Mouse (Mus musculus): ENCODE results near the gene Kdm3a. TPM values are rescaled to one million over a fixed set of nuclear protein-coding genes. Genes with fewer than 3 reads are reported as not detected.
A peak's percentile ranks its signal among the peaks of the same experiment; 100 is the strongest.

The Kdm3a gene
- polyA plus RNA-seq, 1 experiment from 2014 or later, result 48.5 TPM

- no peak overlapping the region for H3K4me3 ChIP-seq
- no peak overlapping the region for H3K4me2 ChIP-seq
- no peak overlapping the region for H3K9ac ChIP-seq
- ATAC-seq (ENCODE audit: insufficient number of reproducible peaks, low FRiP score), result no peak
- no peaks in the 10 kb centered on the region for H3K9me3 ChIP-seq (replicated peaks)
- no peaks in the 10 kb centered on the region for H3K27me3 ChIP-seq (replicated peaks)
- peaks cover 60% of the 10 kb centered on the region for H3K36me3 ChIP-seq
- H3K4me1 ChIP-seq (replicated peaks), result no peaks in the 10 kb centered on the region
- H3K27ac ChIP-seq (ENCODE audit: poor library complexity, severe bottlenecking), result no peak overlapping the region
- WGBS, result 95% methylated on average over 11 of the region's 11 CpGs
Observed at GRCm38 (mm10) chr6:71579478-71579877, 53.3 kb downstream of the Kdm3a start.

GRCm38 (mm10) chr6:71575359-71575758 lies 57.4 kb downstream of the Kdm3a start:
- no peak overlapping the region for H3K4me2 ChIP-seq
- H3K36me3 ChIP-seq, result peaks cover 61% of the 10 kb centered on the region
- no peaks in the 10 kb centered on the region for H3K27me3 ChIP-seq (replicated peaks)
- no peak overlapping the region for H3K27ac ChIP-seq (ENCODE audit: poor library complexity, severe bottlenecking)
- no peak overlapping the region for H3K9ac ChIP-seq
- no peak overlapping the region for H3K4me3 ChIP-seq
- ATAC-seq (ENCODE audit: insufficient number of reproducible peaks, low FRiP score), result no peak
- no peaks in the 10 kb centered on the region for H3K4me1 ChIP-seq (replicated peaks)
- no peaks in the 10 kb centered on the region for H3K9me3 ChIP-seq (replicated peaks)
- 95% methylated on average over 1 of the region's 1 CpGs for WGBS

DNA sequence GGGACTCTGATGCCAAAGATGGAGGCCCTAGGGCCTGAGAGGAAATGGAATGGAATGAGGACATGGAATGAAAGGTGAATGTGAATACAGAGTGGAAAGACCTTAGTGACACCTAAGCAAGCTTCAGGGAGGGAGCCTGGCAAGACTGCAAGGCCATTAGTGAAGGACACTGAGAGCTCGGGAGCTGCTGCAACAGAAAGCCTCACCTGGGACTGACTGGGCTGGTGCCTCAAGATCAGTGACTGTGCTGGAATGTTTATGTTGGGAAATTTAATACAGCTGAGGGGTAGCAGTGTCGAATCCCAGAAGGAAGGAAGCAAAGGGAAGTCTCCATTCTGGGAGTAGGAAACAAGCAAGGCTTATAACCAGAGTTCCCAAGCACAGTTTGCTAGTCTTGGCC lies 63.8 kb downstream of the Kdm3a start:
- Histone ChIP-seq H3K27me3 (replicated peaks) (no peaks in the 10 kb centered on the region), H3K4me3 (no peak overlapping the region), H3K4me1 (replicated peaks) (peaks cover 5% of the 10 kb centered on the region; the same call in 1 of the 2 replicates), H3K9me3 (replicated peaks) (no peaks in the 10 kb centered on the region), H3K36me3 (peaks cover 45% of the 10 kb centered on the region), H3K4me2 (no peak overlapping the region), H3K9ac (no peak overlapping the region), H3K27ac (ENCODE audit: poor library complexity, severe bottlenecking) (no peak overlapping the region)
- 74% methylated on average over 2 of the region's 2 CpGs for WGBS
- ATAC-seq (ENCODE audit: insufficient number of reproducible peaks, low FRiP score), result no peak

GRCm38 (mm10) chr6:71568616-71569015 lies 64.2 kb downstream of the Kdm3a start:
- no peak overlapping the region for H3K9ac ChIP-seq
- 78% methylated on average over 3 of the region's 3 CpGs for WGBS
- no peak for ATAC-seq (ENCODE audit: insufficient number of reproducible peaks, low FRiP score)
- H3K27ac ChIP-seq (ENCODE audit: poor library complexity, severe bottlenecking), result no peak overlapping the region
- H3K27me3 ChIP-seq (replicated peaks), result no peaks in the 10 kb centered on the region
- peaks cover 41% of the 10 kb centered on the region for H3K36me3 ChIP-seq
- no peaks in the 10 kb centered on the region for H3K9me3 ChIP-seq (replicated peaks)
- H3K4me3 ChIP-seq, result no peak overlapping the region
- H3K4me2 ChIP-seq, result no peak overlapping the region
- peaks cover 5% of the 10 kb centered on the region; the same call in 1 of the 2 replicates for H3K4me1 ChIP-seq (replicated peaks)

DNA sequence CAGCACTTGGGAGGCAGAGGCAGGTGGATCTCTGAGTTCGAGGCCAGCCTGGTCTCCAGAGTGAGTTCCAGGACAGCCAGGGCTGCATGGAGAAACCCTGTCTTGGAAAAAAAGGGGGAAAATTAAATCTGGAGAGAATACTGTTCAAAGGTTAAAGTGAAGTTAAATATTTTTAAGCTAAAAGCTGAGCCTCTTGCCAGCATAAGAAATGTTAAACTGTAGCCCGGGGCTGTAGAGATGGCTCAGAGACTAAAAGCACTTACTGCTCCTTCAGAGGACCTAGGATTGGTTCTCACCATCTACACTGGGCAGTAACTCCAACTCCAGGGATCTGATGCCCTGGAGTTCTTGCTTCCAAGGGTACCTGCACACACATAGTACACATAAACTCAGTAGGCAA lies 76.0 kb downstream of the Kdm3a start:
- Histone ChIP-seq H3K36me3 (peaks cover 24% of the 10 kb centered on the region), H3K4me1 (replicated peaks) (peaks cover 7% of the 10 kb centered on the region), H3K9ac (no peak overlapping the region), H3K4me3 (no peak overlapping the region), H3K27ac (ENCODE audit: poor library complexity, severe bottlenecking) (no peak overlapping the region), H3K27me3 (replicated peaks) (no peaks in the 10 kb centered on the region), H3K4me2 (no peak overlapping the region), H3K9me3 (replicated peaks) (no peaks in the 10 kb centered on the region)
- 93% methylated on average over 2 of the region's 2 CpGs for WGBS
- ATAC-seq (ENCODE audit: insufficient number of reproducible peaks, low FRiP score), result no peak

- no peak overlapping the region for H3K4me3 ChIP-seq
- peaks cover 7% of the 10 kb centered on the region for H3K4me1 ChIP-seq (replicated peaks)
- no peaks in the 10 kb centered on the region for H3K27me3 ChIP-seq (replicated peaks)
- H3K9ac ChIP-seq, result no peak overlapping the region
- no peak overlapping the region for H3K4me2 ChIP-seq
- 54% methylated on average over 2 of the region's 2 CpGs for WGBS
- H3K36me3 ChIP-seq, result peaks cover 14% of the 10 kb centered on the region
- ATAC-seq (ENCODE audit: insufficient number of reproducible peaks, low FRiP score), result no peak
- H3K27ac ChIP-seq (ENCODE audit: poor library complexity, severe bottlenecking), result peak overlapping the region; percentile 33; the same call in 1 of the 2 replicates
- H3K9me3 ChIP-seq (replicated peaks), result no peaks in the 10 kb centered on the region
Observed at GRCm38 (mm10) chr6:71555507-71555951, 77.3 kb downstream of the Kdm3a start.

GRCm38 (mm10) chr6:71543686-71544499 lies 88.9 kb downstream of the Kdm3a start, which contains the start of gene Chmp3:
Gene Chmp3, plus strand, starts transcription at chr6:71543797.
- Histone ChIP-seq H3K9ac (peak within 1 kb of the TSS; percentile 95), H3K4me1 (replicated peaks) (peaks cover 3% of the 10 kb centered on the region; the same call in 1 of the 2 replicates), H3K4me2 (peak within 1 kb of the TSS; percentile 66), H3K27ac (ENCODE audit: poor library complexity, severe bottlenecking) (peak within 1 kb of the TSS; percentile 98), H3K36me3 (peaks cover 7% of the 10 kb centered on the region; the same call in 1 of the 2 replicates), H3K27me3 (replicated peaks) (no peaks in the 10 kb centered on the region), H3K9me3 (replicated peaks) (no peaks in the 10 kb centered on the region), H3K4me3 (peak within 1 kb of the TSS; percentile 83)
- ATAC-seq (ENCODE audit: insufficient number of reproducible peaks, low FRiP score), result peak; percentile 99
- WGBS, result under 1% methylated on average over 59 of the region's 59 CpGs

Other genes with a start within 250 kb of the Kdm3a start
- gene Rmnd5a, start 192.4 kb downstream of the Kdm3a start, polyA plus RNA-seq (2016; fragmentation: Nextera tagmentation; extraction: Ambion mirVana), result 15.2 and 17.0 TPM in 2 replicates
- 20.7 and 21.6 TPM in 2 replicates for gene Rnf103, start 139.1 kb downstream of the Kdm3a start, polyA plus RNA-seq (2016; fragmentation: Nextera tagmentation; extraction: Ambion mirVana)
- 63.2 and 63.8 TPM in 2 replicates for gene Chmp3, start 89.2 kb downstream of the Kdm3a start, polyA plus RNA-seq (2016; fragmentation: Nextera tagmentation; extraction: Ambion mirVana)
- gene Reep1, start 74.6 kb upstream of the Kdm3a start, polyA plus RNA-seq (2016; fragmentation: Nextera tagmentation; extraction: Ambion mirVana), result 22.3 and 22.9 TPM in 2 replicates
- 50.0 and 53.5 TPM in 2 replicates for gene Mrpl35, start 194.0 kb upstream of the Kdm3a start, polyA plus RNA-seq (2016; fragmentation: Nextera tagmentation; extraction: Ambion mirVana)
- 279 and 297 TPM in 2 replicates for gene Immt, start 198.3 kb upstream of the Kdm3a start, polyA plus RNA-seq (2016; fragmentation: Nextera tagmentation; extraction: Ambion mirVana)

All from heart, embryonic 12.5 days (tissue).